Mouse (Mus musculus) heart, adult 2 months (tissue): ENCODE data around the gene Faap20. TPM values are rescaled to one million over a fixed set of nuclear protein-coding genes. Genes with fewer than 3 reads are reported as not detected.

Experiments used
- DNase-seq, 2 experiments: peaks; one replicate each; pipeline ENCODE4 v3.0.0; 2021
- H3K27ac ChIP-seq: fragments of 200-600 bp; 2 replicates; pipeline ENCODE4 v1.8.1; 2022
- H3K27me3 ChIP-seq: fragments of 200-500 bp; 2 replicates; pipeline ENCODE4 v1.6.1; 2012; ENCODE audit warnings: mild to moderate bottlenecking, low read length, inconsistent platforms, mixed read lengths; ENCODE audit not compliant: control insufficient read depth, insufficient read depth
- H3K36me3 ChIP-seq: fragments of 200-500 bp; 2 replicates; pipeline ENCODE4 v1.6.1; 2012; ENCODE audit warnings: low read length, inconsistent platforms; ENCODE audit not compliant: control insufficient read depth, insufficient read depth
- H3K4me1 ChIP-seq: fragments of 200-500 bp; 2 replicates; pipeline ENCODE4 v1.6.1; 2011; ENCODE audit warnings: low read length; ENCODE audit not compliant: control insufficient read depth, insufficient read depth
- H3K4me3 ChIP-seq: fragments of 200-600 bp; 2 replicates; pipeline ENCODE4 v1.8.1; 2022
- H3K79me2 ChIP-seq: fragments of 200-500 bp; replicated peaks from 2 replicates; pipeline ENCODE4 v1.6.1; 2012; ENCODE audit warnings: mild to moderate bottlenecking, inconsistent platforms, low read length, moderate library complexity, mixed read lengths; ENCODE audit not compliant: control insufficient read depth, insufficient read depth
- H3K9ac ChIP-seq: fragments of 200-500 bp; 2 replicates; pipeline ENCODE4 v1.6.1; 2012; ENCODE audit warnings: low read depth, mild to moderate bottlenecking, control low read depth, inconsistent platforms, low read length, mixed read lengths
- CTCF ChIP-seq: fragments of 200-600 bp; IDR thresholded peaks from 2 replicates; pipeline ENCODE4 v1.8.1; 2022; ENCODE audit warnings: antibody characterized with exemption, mild to moderate bottlenecking, moderate library complexity
- EP300 ChIP-seq: fragments of 200-500 bp; IDR thresholded peaks from 2 replicates; pipeline ENCODE4 v1.6.1; 2011; ENCODE audit warnings: low read depth, low read length, control low read depth; ENCODE audit not compliant: insufficient read depth
- POLR2A ChIP-seq: fragments of 200-500 bp; IDR thresholded peaks from 2 replicates; pipeline ENCODE4 v1.6.1; 2011; ENCODE audit warnings: mild to moderate bottlenecking, low read depth, low read length, control low read depth; ENCODE audit not compliant: insufficient read depth
- WGBS: fragments of 180-500 bp; shearing (Covaris S2); methylation state at CpG from one replicate; pipeline ENCODE4 v1.1.7; 2018; 5-methylcytosine and 5-hydroxymethylcytosine counted together
- intact Hi-C: fragments of 180-260 bp; cut with DNase I; formaldehyde crosslinking; loops from one replicate; pipeline ENCODE4 v1.15.1; 2025
- polyA plus RNA-seq: library from polyadenylated mRNA; depleted of rRNA; stranded (reverse); fragments of >200 nt; gene quantifications from 2 replicates; pipeline ENCODE4 v1.2.3, GENCODE M21; 2012
- total RNA-seq, 2 experiments: library from RNA; stranded (reverse); gene quantifications; 2 replicates each; pipeline ENCODE4 v1.2.3; 2021

The Faap20 gene
- total and polyA plus RNA-seq, 3 experiments: 14.4 to 26.7 (median 16.7) TPM

GRCm38 (mm10) chr4:155208613-155209012 is 41.0 kb upstream of the Faap20 start:
- Histone ChIP-seq H3K36me3 (peaks cover 9% of the 10 kb centered on the region), H3K4me1 (peaks cover 59% of the 10 kb centered on the region), H3K4me3 (no peak overlapping the region), H3K79me2 (peaks cover 30% of the 10 kb centered on the region), H3K9ac (no peak overlapping the region), H3K27ac (no peak overlapping the region), H3K27me3 (no peaks in the 10 kb centered on the region)
- intact Hi-C loops: no loop called here
- WGBS: 42% methylated on average over 7 of the region's 7 CpGs
- TF ChIP-seq POLR2A (no peak), CTCF (no peak), EP300 (no peak)
- no peak for DNase-seq

- no peaks in the 10 kb centered on the region for H3K27me3 ChIP-seq
- H3K4me1 ChIP-seq: peaks cover 62% of the 10 kb centered on the region
- DNase-seq: no peak
- intact Hi-C loops: no loop called here
- TF ChIP-seq EP300 (no peak), CTCF (no peak), POLR2A (no peak)
- no peak overlapping the region for H3K4me3 ChIP-seq
- peaks cover 9% of the 10 kb centered on the region for H3K36me3 ChIP-seq
- H3K79me2 ChIP-seq: peaks cover 31% of the 10 kb centered on the region
- H3K9ac ChIP-seq: no peak overlapping the region
- H3K27ac ChIP-seq: no peak overlapping the region
Measured at GRCm38 (mm10) chr4:155209079-155209478, 40.5 kb upstream of the Faap20 start.

- intact Hi-C loops: no loop called here
- no peaks in the 10 kb centered on the region for H3K27me3 ChIP-seq
- H3K9ac ChIP-seq: no peak overlapping the region
- H3K4me3 ChIP-seq: no peak overlapping the region
- no peak overlapping the region for H3K27ac ChIP-seq
- H3K4me1 ChIP-seq: peaks cover 65% of the 10 kb centered on the region
- peaks cover 34% of the 10 kb centered on the region for H3K79me2 ChIP-seq
- H3K36me3 ChIP-seq: peaks cover 9% of the 10 kb centered on the region
- 82% methylated on average over 5 of the region's 5 CpGs for WGBS
- DNase-seq: no peak
- TF ChIP-seq CTCF (no peak), EP300 (no peak), POLR2A (no peak)
Measured at GRCm38 (mm10) chr4:155209494-155209893, 40.1 kb upstream of the Faap20 start.

GRCm38 (mm10) chr4:155213052-155213751 is 36.4 kb upstream of the Faap20 start:
- no peak for TF ChIP-seq EP300
- TF ChIP-seq POLR2A: no peak
- TF ChIP-seq CTCF: no peak
- Histone ChIP-seq H3K4me1 (peaks cover 75% of the 10 kb centered on the region), H3K4me3 (no peak overlapping the region), H3K9ac (no peak overlapping the region), H3K36me3 (peaks cover 6% of the 10 kb centered on the region; the same call in 1 of the 2 replicates), H3K27ac (no peak overlapping the region), H3K27me3 (no peaks in the 10 kb centered on the region), H3K79me2 (peaks cover 35% of the 10 kb centered on the region)
- intact Hi-C loops: no loop called here
- no peak for DNase-seq
- WGBS: 43% methylated on average over 9 of the region's 9 CpGs

GRCm38 (mm10) chr4:155213752-155214054 is 35.9 kb upstream of the Faap20 start:
- TF ChIP-seq CTCF (no peak), EP300 (no peak), POLR2A (no peak)
- Histone ChIP-seq H3K4me1 (peaks cover 73% of the 10 kb centered on the region), H3K79me2 (peaks cover 33% of the 10 kb centered on the region), H3K4me3 (no peak overlapping the region), H3K27me3 (no peaks in the 10 kb centered on the region), H3K27ac (no peak overlapping the region), H3K9ac (no peak overlapping the region), H3K36me3 (peaks cover 6% of the 10 kb centered on the region; the same call in 1 of the 2 replicates)
- DNase-seq: peak in 1 of 2 experiments; percentile 41
- 44% methylated on average over 6 of the region's 6 CpGs for WGBS
- intact Hi-C loops: loop anchor here (2.0 kb wide), 1 partner anchor 13 kb away; no protein-coding TSS in a partner anchor

- peak overlapping the region; percentile 74 for H3K27ac ChIP-seq
Measured at GRCm38 (mm10) chr4:155214188-155214587, 35.4 kb upstream of the Faap20 start.

More at GRCm38 (mm10) chr4:155214188-155214587, 35.4 kb upstream of the Faap20 start:
- 47% methylated on average over 6 of the region's 6 CpGs for WGBS
- TF ChIP-seq CTCF (no peak), EP300 (no peak), POLR2A (no peak)
- H3K79me2 ChIP-seq: peaks cover 33% of the 10 kb centered on the region
- no peak overlapping the region; the same call in 1 of the 2 replicates for H3K4me3 ChIP-seq
- no peaks in the 10 kb centered on the region for H3K27me3 ChIP-seq
- DNase-seq: no peak
- H3K9ac ChIP-seq: no peak overlapping the region
- H3K4me1 ChIP-seq: peaks cover 74% of the 10 kb centered on the region
- intact Hi-C loops: loop anchor here (2.0 kb wide), 1 partner anchor 13 kb away; no protein-coding TSS in a partner anchor
- peaks cover 6% of the 10 kb centered on the region; the same call in 1 of the 2 replicates for H3K36me3 ChIP-seq
